Mouse (Mus musculus): ENCODE measurements at regions not wholly inside any gene's neighbourhood (a gene's known extent, or its start where the extent isn't known, plus 50 kb on each side); places are given as distances from the start of the nearest gene placed in this dataset.

GRCm38 (mm10) chr6:95939052-95939451 is 173.9 kb upstream of the Fam19a1 start:
- 93% methylated on average over 4 of the region's 4 CpGs for WGBS
- H3K9ac ChIP-seq = no peak overlapping the region
- no peak overlapping the region for H3K4me2 ChIP-seq
- H3K4me1 ChIP-seq (replicated peaks) = no peaks in the 10 kb centered on the region
- ATAC-seq (ENCODE audit: low FRiP score) = no peak
- H3K4me3 ChIP-seq = no peak overlapping the region
- H3K36me3 ChIP-seq = no peaks in the 10 kb centered on the region
- H3K27ac ChIP-seq = no peak overlapping the region
- no peaks in the 10 kb centered on the region for H3K27me3 ChIP-seq
- no peaks in the 10 kb centered on the region for H3K9me3 ChIP-seq

GRCm38 (mm10) chr6:95960745-95961144 is 152.2 kb upstream of the Fam19a1 start:
- no peak overlapping the region for H3K4me3 ChIP-seq
- no peak for ATAC-seq (ENCODE audit: low FRiP score)
- 98% methylated on average over 1 of the region's 1 CpGs for WGBS

GRCm38 (mm10) chr6:95966231-95966630 is 146.7 kb upstream of the Fam19a1 start:
- H3K27me3 ChIP-seq = no peaks in the 10 kb centered on the region
- H3K36me3 ChIP-seq = no peaks in the 10 kb centered on the region
- H3K4me3 ChIP-seq = no peak overlapping the region
- 65% methylated on average over 2 of the region's 2 CpGs for WGBS
- no peak overlapping the region for H3K4me2 ChIP-seq
- H3K9ac ChIP-seq = no peak overlapping the region
- no peak for ATAC-seq (ENCODE audit: low FRiP score)
- H3K9me3 ChIP-seq = no peaks in the 10 kb centered on the region
- no peaks in the 10 kb centered on the region for H3K4me1 ChIP-seq (replicated peaks)
- H3K27ac ChIP-seq = no peak overlapping the region

More at GRCm38 (mm10) chr6:95960745-95961144, 152.2 kb upstream of the Fam19a1 start:
- H3K27me3 ChIP-seq = no peaks in the 10 kb centered on the region
- no peak overlapping the region for H3K4me2 ChIP-seq
- no peaks in the 10 kb centered on the region for H3K9me3 ChIP-seq
- no peaks in the 10 kb centered on the region for H3K36me3 ChIP-seq
- H3K27ac ChIP-seq = no peak overlapping the region
- no peaks in the 10 kb centered on the region for H3K4me1 ChIP-seq (replicated peaks)
- H3K9ac ChIP-seq = no peak overlapping the region

GRCm38 (mm10) chr6:95975994-95976393 is 137.0 kb upstream of the Fam19a1 start:
- no peak for ATAC-seq (ENCODE audit: low FRiP score)
- H3K9me3 ChIP-seq = no peaks in the 10 kb centered on the region
- WGBS = 90% methylated on average over 2 of the region's 2 CpGs
- H3K4me3 ChIP-seq = no peak overlapping the region
- no peaks in the 10 kb centered on the region for H3K4me1 ChIP-seq (replicated peaks)
- no peaks in the 10 kb centered on the region for H3K36me3 ChIP-seq
- H3K27me3 ChIP-seq = no peaks in the 10 kb centered on the region
- H3K4me2 ChIP-seq = no peak overlapping the region
- no peak overlapping the region for H3K27ac ChIP-seq
- H3K9ac ChIP-seq = no peak overlapping the region

GRCm38 (mm10) chr6:95997037-95997436 is 115.9 kb upstream of the Fam19a1 start:
- no peak overlapping the region for H3K4me2 ChIP-seq
- WGBS = 88% methylated on average over 2 of the region's 2 CpGs
- no peak overlapping the region for H3K4me3 ChIP-seq
- no peak for ATAC-seq (ENCODE audit: low FRiP score)
- peaks cover 9% of the 10 kb centered on the region for H3K4me1 ChIP-seq (replicated peaks)
- H3K27ac ChIP-seq = no peak overlapping the region
- H3K27me3 ChIP-seq = no peaks in the 10 kb centered on the region
- no peaks in the 10 kb centered on the region for H3K36me3 ChIP-seq
- H3K9ac ChIP-seq = no peak overlapping the region
- no peaks in the 10 kb centered on the region for H3K9me3 ChIP-seq

- Histone ChIP-seq H3K9me3 (no peaks in the 10 kb centered on the region), H3K27ac (no peak overlapping the region), H3K9ac (no peak overlapping the region), H3K4me1 (replicated peaks) (peaks cover 9% of the 10 kb centered on the region), H3K36me3 (no peaks in the 10 kb centered on the region), H3K4me2 (no peak overlapping the region), H3K27me3 (no peaks in the 10 kb centered on the region), H3K4me3 (no peak overlapping the region)
- 87% methylated on average over 3 of the region's 3 CpGs for WGBS
- ATAC-seq (ENCODE audit: low FRiP score) = no peak
Observed at GRCm38 (mm10) chr6:95997741-95998140, 115.2 kb upstream of the Fam19a1 start.

- no peaks in the 10 kb centered on the region for H3K36me3 ChIP-seq
- peaks cover 9% of the 10 kb centered on the region for H3K4me1 ChIP-seq (replicated peaks)
- 86% methylated on average over 5 of the region's 5 CpGs for WGBS
- no peak for ATAC-seq (ENCODE audit: low FRiP score)
- H3K4me2 ChIP-seq = no peak overlapping the region
- no peaks in the 10 kb centered on the region for H3K27me3 ChIP-seq
- no peaks in the 10 kb centered on the region for H3K9me3 ChIP-seq
- 0 out of 2 replicates have a peak overlapping the region, but pooled peaks have one; percentile 41 for H3K27ac ChIP-seq
- no peak overlapping the region for H3K9ac ChIP-seq
- H3K4me3 ChIP-seq = no peak overlapping the region
Observed at GRCm38 (mm10) chr6:95999441-95999840, 113.5 kb upstream of the Fam19a1 start.

- no peaks in the 10 kb centered on the region for H3K27me3 ChIP-seq
- peaks cover 9% of the 10 kb centered on the region for H3K4me1 ChIP-seq (replicated peaks)
- WGBS = 54% methylated on average over 10 of the region's 10 CpGs
- H3K4me2 ChIP-seq = no peak overlapping the region
- peak; percentile 74; the same call in 1 of the 2 replicates for ATAC-seq (ENCODE audit: low FRiP score)
- no peaks in the 10 kb centered on the region for H3K36me3 ChIP-seq
- no peak overlapping the region for H3K4me3 ChIP-seq
- H3K9ac ChIP-seq = no peak overlapping the region
- peak overlapping the region; percentile 41 for H3K27ac ChIP-seq
- no peaks in the 10 kb centered on the region for H3K9me3 ChIP-seq
Observed at GRCm38 (mm10) chr6:96000011-96000476, 112.9 kb upstream of the Fam19a1 start.

- Histone ChIP-seq H3K27ac (no peak overlapping the region), H3K4me2 (no peak overlapping the region), H3K4me1 (replicated peaks) (no peaks in the 10 kb centered on the region), H3K4me3 (no peak overlapping the region), H3K9me3 (no peaks in the 10 kb centered on the region), H3K36me3 (no peaks in the 10 kb centered on the region), H3K27me3 (no peaks in the 10 kb centered on the region), H3K9ac (no peak overlapping the region)
- ATAC-seq (ENCODE audit: low FRiP score) = no peak
- 89% methylated on average over 5 of the region's 5 CpGs for WGBS
Observed at GRCm38 (mm10) chr6:96011299-96011698, 101.7 kb upstream of the Fam19a1 start.

- Histone ChIP-seq H3K4me3 (no peak overlapping the region), H3K27ac (no peak overlapping the region), H3K27me3 (no peaks in the 10 kb centered on the region), H3K4me2 (no peak overlapping the region), H3K4me1 (replicated peaks) (no peaks in the 10 kb centered on the region), H3K36me3 (no peaks in the 10 kb centered on the region), H3K9me3 (0 out of 2 replicates have a peak, but pooled peaks cover 5% of the 10 kb centered on the region), H3K9ac (no peak overlapping the region)
- WGBS = 76% methylated on average over 7 of the region's 7 CpGs
- no peak for ATAC-seq (ENCODE audit: low FRiP score)
Observed at GRCm38 (mm10) chr6:96028022-96028704, 84.8 kb upstream of the Fam19a1 start.

- H3K9ac ChIP-seq = no peak overlapping the region
- H3K4me1 ChIP-seq (replicated peaks) = no peaks in the 10 kb centered on the region
- no peak overlapping the region for H3K27ac ChIP-seq
- WGBS = 78% methylated on average over 4 of the region's 4 CpGs
- H3K9me3 ChIP-seq = no peaks in the 10 kb centered on the region
- no peak for ATAC-seq (ENCODE audit: low FRiP score)
- no peaks in the 10 kb centered on the region for H3K36me3 ChIP-seq
- no peak overlapping the region for H3K4me3 ChIP-seq
- H3K4me2 ChIP-seq = no peak overlapping the region
- H3K27me3 ChIP-seq = no peaks in the 10 kb centered on the region
Observed at GRCm38 (mm10) chr6:96043711-96044110, 69.2 kb upstream of the Fam19a1 start.

GRCm38 (mm10) chr6:96053476-96053875 is 59.5 kb upstream of the Fam19a1 start:
- Histone ChIP-seq H3K27me3 (no peaks in the 10 kb centered on the region), H3K36me3 (no peaks in the 10 kb centered on the region), H3K4me3 (no peak overlapping the region), H3K9me3 (no peaks in the 10 kb centered on the region), H3K4me2 (no peak overlapping the region), H3K9ac (no peak overlapping the region), H3K4me1 (replicated peaks) (no peaks in the 10 kb centered on the region), H3K27ac (no peak overlapping the region)
- ATAC-seq (ENCODE audit: low FRiP score) = no peak
- 91% methylated on average over 4 of the region's 4 CpGs for WGBS

GRCm38 (mm10) chr6:96057011-96057410 is 55.9 kb upstream of the Fam19a1 start:
- H3K27ac ChIP-seq = no peak overlapping the region
- H3K4me2 ChIP-seq = no peak overlapping the region
- ATAC-seq (ENCODE audit: low FRiP score) = no peak
- H3K9me3 ChIP-seq = no peaks in the 10 kb centered on the region
- H3K27me3 ChIP-seq = no peaks in the 10 kb centered on the region
- 89% methylated on average over 2 of the region's 2 CpGs for WGBS
- no peak overlapping the region for H3K4me3 ChIP-seq
- no peaks in the 10 kb centered on the region for H3K4me1 ChIP-seq (replicated peaks)
- no peaks in the 10 kb centered on the region for H3K36me3 ChIP-seq
- no peak overlapping the region for H3K9ac ChIP-seq

Data from hindbrain, embryonic 13.5 days (tissue).